Mouse (Mus musculus) heart, postnatal 0 days (tissue): ENCODE measurements around the gene Cdhr2.

Source experiments
- CTCF ChIP-seq: IDR thresholded peaks from 2 replicates; pipeline ENCODE4 v1.5.1; 2016; ENCODE audit warnings: antibody characterized with exemption, control low read depth, low read depth
- EP300 ChIP-seq: IDR thresholded peaks from 2 replicates; pipeline ENCODE4 v1.6.1; 2016; ENCODE audit warnings: antibody characterized with exemption, low read depth

DNA sequence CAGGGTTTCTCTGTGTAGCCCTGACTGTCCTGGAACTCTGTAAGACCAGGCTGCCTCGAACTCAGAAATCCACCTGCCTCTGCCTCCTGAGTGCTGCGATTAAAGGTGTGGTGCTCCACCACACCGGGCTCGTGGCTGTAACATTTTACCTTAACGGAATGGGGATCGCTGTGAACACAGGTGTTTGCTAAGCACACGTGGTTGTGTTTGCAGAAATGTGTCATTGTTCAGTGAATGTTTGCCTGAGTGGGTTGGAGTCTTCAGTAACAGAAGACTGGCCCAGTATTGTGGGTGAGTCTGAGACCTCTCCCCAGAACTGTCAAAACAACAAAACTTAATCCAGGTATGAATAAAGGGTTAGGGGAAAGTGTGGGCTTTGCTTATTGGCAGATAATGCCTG is 36.2 kb upstream of the Cdhr2 start:
- TF ChIP-seq EP300 (no peak), CTCF (no peak)
